ENCODE assay signal across 24 mouse cellular contexts in genomic region chrX:142672701-142673100, GRCm38 (mm10). TPM values are rescaled to one million over a fixed set of nuclear protein-coding genes. Genes with fewer than 3 reads are reported as not detected.
A peak's percentile ranks its signal among the peaks of the same experiment; 100 is the strongest.
DNase-seq lines count a peak whose midpoint lies in the region; ATAC-seq lines count a peak whose summit lies in the region.
"Had no signal": no experiment of that assay in that cellular context is flagged by ENCODE, and none has a peak within 500 bp of the region (broad histone marks: within the 10 kb centered on the region; RNA-seq: fewer than 3 reads in every experiment).

No protein-coding gene starts in this region.

- H3K4me2 ChIP-seq in intestine, embryonic 15.5 days (replicated peaks), result no peak overlapping the region
- H3K4me2 ChIP-seq in forebrain, embryonic 13.5 days, result no peak overlapping the region

- 70% methylated on average over 1 of the region's 1 CpGs for WGBS in intestine, embryonic 15.5 days
- 95% methylated on average over 1 of the region's 1 CpGs for WGBS in forebrain, embryonic 13.5 days

- DNase-seq in 3T3-L1 (ENCODE audit: low read depth, low spot score) (peak; percentile 70), NIH3T3 (ENCODE audit: low read depth) (peak; percentile 65), adipocyte (ENCODE audit: low spot score) (peak; percentile 50)
- DNase-seq: adrenal gland, adult 2 months; adrenal gland, adult 8-10 months; adrenal gland, postnatal 10 days; adrenal gland, postnatal 14 days; adrenal gland, postnatal 25 days; adrenal gland, postnatal 36 days; B cell, adult 2 months; cerebellum, adult 11 months; cerebellum, adult 11-12 months; cerebellum, adult 18-20 months; cerebellum, adult 2 months; cerebellum, adult 8-10 months; cerebellum, adult 9-10 months had no signal

- no peak overlapping the region for H3K27ac ChIP-seq in intestine, embryonic 15.5 days
- no peak overlapping the region for H3K27ac ChIP-seq in forebrain, embryonic 13.5 days

- no peak overlapping the region for H3K4me3 ChIP-seq in intestine, embryonic 15.5 days (replicated peaks)
- no peak overlapping the region for H3K4me3 ChIP-seq in forebrain, embryonic 13.5 days

- no peak overlapping the region for H3K9ac ChIP-seq in intestine, embryonic 15.5 days
- H3K9ac ChIP-seq in forebrain, embryonic 13.5 days, result no peak overlapping the region

- ATAC-seq in intestine, embryonic 15.5 days, result no peak
- ATAC-seq in forebrain, embryonic 13.5 days, result no peak
- no peak for ATAC-seq in erythroid progenitor cell, adult 5-6 weeks (replicated peaks; ENCODE audit: low FRiP score, poor library complexity, severe bottlenecking)
- ATAC-seq: activated CD4-positive, CD25-positive, alpha-beta regulatory T cell, adult 4 months; CD4-positive, CD25-positive, alpha-beta regulatory T cell, adult 4 months; Patski had no signal

- H3K36me3 ChIP-seq in intestine, embryonic 15.5 days, result no peaks in the 10 kb centered on the region
- H3K36me3 ChIP-seq in forebrain, embryonic 13.5 days (ENCODE audit: poor library complexity, severe bottlenecking), result no peaks in the 10 kb centered on the region
- H3K36me3 ChIP-seq: G1E had no signal

- H3K27me3 ChIP-seq in intestine, embryonic 15.5 days (replicated peaks), result no peaks in the 10 kb centered on the region
- peaks cover 4% of the 10 kb centered on the region; the same call in 1 of the 2 replicates for H3K27me3 ChIP-seq in forebrain, embryonic 13.5 days
- H3K27me3 ChIP-seq: CH12.LX had no signal

- no peaks in the 10 kb centered on the region for H3K9me3 ChIP-seq in intestine, embryonic 15.5 days
- H3K9me3 ChIP-seq in forebrain, embryonic 13.5 days (replicated peaks), result no peaks in the 10 kb centered on the region
- H3K9me3 ChIP-seq: G1E had no signal

- H3K4me1 ChIP-seq in intestine, embryonic 15.5 days (replicated peaks), result no peaks in the 10 kb centered on the region
- no peaks in the 10 kb centered on the region for H3K4me1 ChIP-seq in forebrain, embryonic 13.5 days

RNA-seq across cellular contexts. Expression of gene Tmem164, which starts 8.5 kb away (rescaled TPM):
- 43.2 and 44.7 TPM in 2 replicates for polyA plus RNA-seq in intestine, embryonic 15.5 days (2015; fragmentation: Nextera tagmentation; extraction: Ambion mirVana)
- 28.0 and 29.8 TPM in 2 replicates for polyA plus RNA-seq in forebrain, embryonic 13.5 days (2015; fragmentation: Nextera tagmentation; extraction: Ambion mirVana)
- total RNA-seq in erythroid progenitor cell, adult 5-6 weeks (2015; ENCODE audit: low replicate concordance), result 7.1 and 13.7 TPM in 2 replicates
- total RNA-seq in erythroid progenitor cell, adult 5-6 weeks (2017; ENCODE audit: low replicate concordance), result 4.4 and 14.6 TPM in 2 replicates
